Mouse (Mus musculus) E14TG2a.4 (cell line): ENCODE results near the gene Clp1.

Source experiments
- H3K27me3 ChIP-seq: 2 replicates; pipeline ENCODE4 v1.6.1; 2014; ENCODE audit warnings: low read length, control low read depth; ENCODE audit not compliant: insufficient read depth
- H3K36me3 ChIP-seq: 2 replicates; pipeline ENCODE4 v1.6.1; 2014; ENCODE audit warnings: low read length, control low read depth; ENCODE audit not compliant: insufficient read depth
- H3K4me1 ChIP-seq: replicated peaks from 2 replicates; pipeline ENCODE4 v1.6.1; 2014; ENCODE audit warnings: low read depth, low read length, control low read depth
- H3K4me3 ChIP-seq: replicated peaks from 2 replicates; pipeline ENCODE4 v1.5.1; 2014; ENCODE audit warnings: mild to moderate bottlenecking, low read length
- H3K9me3 ChIP-seq: 2 replicates; pipeline ENCODE4 v1.6.1; 2014; ENCODE audit warnings: low read length, control low read depth
- CTCF ChIP-seq: conservative IDR thresholded peaks from 2 replicates; pipeline ENCODE4 v1.5.1; 2014; ENCODE audit warnings: low read length
- NANOG ChIP-seq: IDR thresholded peaks from 2 replicates; pipeline ENCODE4 v1.6.1; 2014; ENCODE audit warnings: borderline replicate concordance, low read length, mixed read lengths
- POU5F1 ChIP-seq: IDR thresholded peaks from 2 replicates; pipeline ENCODE4 v1.6.1; 2014; ENCODE audit warnings: low read length, borderline replicate concordance

Clp1 gene

GRCm38 (mm10) chr2:84688080-84688844, 38.9 kb downstream of the Clp1 start:
- no peaks in the 10 kb centered on the region for H3K27me3 ChIP-seq
- peaks cover 26% of the 10 kb centered on the region for H3K4me1 ChIP-seq
- peaks cover 6% of the 10 kb centered on the region; the same call in 1 of the 2 replicates for H3K9me3 ChIP-seq
- H3K36me3 ChIP-seq, result peaks cover 97% of the 10 kb centered on the region
- no peak overlapping the region for H3K4me3 ChIP-seq
- TF ChIP-seq CTCF, result no peak
- TF ChIP-seq POU5F1, result no peak
- no peak for TF ChIP-seq NANOG

- no peaks in the 10 kb centered on the region for H3K27me3 ChIP-seq
- TF ChIP-seq NANOG (no peak), POU5F1 (no peak), CTCF (no peak)
- peaks cover 69% of the 10 kb centered on the region for H3K36me3 ChIP-seq
- H3K4me1 ChIP-seq, result peaks cover 32% of the 10 kb centered on the region
- no peak overlapping the region for H3K4me3 ChIP-seq
- peaks cover 6% of the 10 kb centered on the region; the same call in 1 of the 2 replicates for H3K9me3 ChIP-seq
Measured at GRCm38 (mm10) chr2:84682605-84683183, 44.5 kb downstream of the Clp1 start.

GRCm38 (mm10) chr2:84679016-84679415, 48.1 kb downstream of the Clp1 start, which contains the start of gene Tmx2:
Tmx2 (minus strand) TSS chr2:84679140.
- peak within 1 kb of the TSS; percentile 98 for H3K4me3 ChIP-seq
- H3K9me3 ChIP-seq, result no peaks in the 10 kb centered on the region
- no peaks in the 10 kb centered on the region for H3K27me3 ChIP-seq
- TF ChIP-seq CTCF (no peak), NANOG (no peak), POU5F1 (no peak)
- peaks cover 39% of the 10 kb centered on the region for H3K4me1 ChIP-seq
- H3K36me3 ChIP-seq, result peaks cover 62% of the 10 kb centered on the region

- peak within 1 kb of the TSS; percentile 98 for H3K4me3 ChIP-seq
- peaks cover 62% of the 10 kb centered on the region for H3K36me3 ChIP-seq
- no peak for TF ChIP-seq POU5F1
- TF ChIP-seq NANOG, result no peak
- TF ChIP-seq CTCF, result no peak
- H3K27me3 ChIP-seq, result no peaks in the 10 kb centered on the region
- H3K4me1 ChIP-seq, result peaks cover 39% of the 10 kb centered on the region
- no peaks in the 10 kb centered on the region for H3K9me3 ChIP-seq
Measured at GRCm38 (mm10) chr2:84677968-84678880, 48.9 kb downstream of the Clp1 start, which contains the start of the genes Gm28635 and Med19. Gm28635 (minus strand) TSS chr2:84678041. Med19 (plus strand) TSS chr2:84678402.

- H3K9me3 ChIP-seq, result no peaks in the 10 kb centered on the region
- H3K27me3 ChIP-seq, result no peaks in the 10 kb centered on the region
- H3K4me3 ChIP-seq, result peak overlapping the region; percentile 89
- no peak for TF ChIP-seq NANOG
- no peak for TF ChIP-seq POU5F1
- TF ChIP-seq CTCF, result no peak
- H3K36me3 ChIP-seq, result peaks cover 62% of the 10 kb centered on the region
- H3K4me1 ChIP-seq, result peaks cover 44% of the 10 kb centered on the region
Measured at GRCm38 (mm10) chr2:84677270-84677967, 49.7 kb downstream of the Clp1 start.
